ENCODE assay signal across 12 mouse cellular contexts in the genomic region with DNA sequence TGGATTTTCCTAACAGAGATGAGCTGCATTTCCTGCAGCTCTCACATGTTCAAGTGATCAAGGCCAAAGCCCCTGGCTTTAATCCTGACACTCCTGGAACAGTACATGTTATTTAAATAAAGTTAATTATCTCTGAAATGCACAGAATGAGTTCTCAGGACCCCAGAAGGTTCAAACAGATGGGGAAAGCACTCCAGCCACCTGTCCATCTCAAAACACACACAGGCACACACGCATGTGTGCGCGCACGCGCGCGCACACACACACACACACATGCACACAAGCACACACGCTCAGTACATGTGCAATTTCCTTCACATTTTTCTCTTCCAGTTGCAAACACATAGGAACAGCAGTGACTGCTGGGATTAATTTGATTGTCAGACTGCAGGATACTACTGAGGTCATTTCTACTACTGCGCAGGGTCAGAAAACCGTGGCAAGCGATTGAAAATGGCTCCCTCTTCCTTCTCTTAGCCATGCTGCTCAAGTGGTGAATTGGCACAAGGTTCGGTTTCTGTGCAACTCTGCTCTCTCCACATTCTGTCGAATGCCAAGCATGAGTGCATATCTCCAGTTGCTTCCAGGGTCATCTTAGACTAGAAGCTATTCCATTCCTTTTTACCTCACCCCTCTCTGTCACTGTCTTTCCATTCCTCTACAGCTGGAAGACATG.
"Had no signal": no experiment of that assay in that cellular context is flagged by ENCODE, and none has a peak within 500 bp of the region (broad histone marks: within the 10 kb centered on the region; RNA-seq: fewer than 3 reads in every experiment).

No protein-coding gene starts in this region.

- H3K4me3 ChIP-seq: kidney, embryonic 15.5 days; limb, embryonic 15.5 days; liver, embryonic 12.5 days; midbrain, embryonic 15.5 days; neural tube, embryonic 13.5 days had no signal

- DNase-seq: kidney, postnatal 14 days; retina, postnatal 1 day; right cerebral cortex, postnatal 4 days; spleen, adult 18-20 months; thymus, adult 18-20 months; thymus, postnatal 14 days had no signal

- H3K4me1 ChIP-seq: kidney, embryonic 15.5 days; limb, embryonic 15.5 days; liver, embryonic 12.5 days; midbrain, embryonic 15.5 days; neural tube, embryonic 13.5 days had no signal

- H3K9me3 ChIP-seq: kidney, embryonic 15.5 days; limb, embryonic 15.5 days; liver, embryonic 12.5 days; midbrain, embryonic 15.5 days; neural tube, embryonic 13.5 days had no signal

- H3K27me3 ChIP-seq: kidney, embryonic 15.5 days; limb, embryonic 15.5 days; liver, embryonic 12.5 days; midbrain, embryonic 15.5 days; neural tube, embryonic 13.5 days had no signal

- ATAC-seq: liver, embryonic 12.5 days; midbrain, embryonic 15.5 days had no signal

- H3K27ac ChIP-seq: kidney, embryonic 15.5 days; limb, embryonic 15.5 days; liver, embryonic 12.5 days; midbrain, embryonic 15.5 days; neural tube, embryonic 13.5 days had no signal

- H3K9ac ChIP-seq: kidney, embryonic 15.5 days; limb, embryonic 15.5 days; liver, embryonic 12.5 days; midbrain, embryonic 15.5 days; neural tube, embryonic 13.5 days had no signal

- H3K4me2 ChIP-seq: kidney, embryonic 15.5 days; limb, embryonic 15.5 days; liver, embryonic 12.5 days; midbrain, embryonic 11.5 days; midbrain, embryonic 15.5 days; neural tube, embryonic 13.5 days had no signal

- H3K36me3 ChIP-seq: kidney, embryonic 15.5 days; limb, embryonic 15.5 days; liver, embryonic 12.5 days; midbrain, embryonic 15.5 days; neural tube, embryonic 13.5 days had no signal
